Mouse (Mus musculus) C2C12 (cell line): ENCODE measurements around the gene Gosr1. TPM values are rescaled to one million over a fixed set of nuclear protein-coding genes. Genes with fewer than 3 reads are reported as not detected.

ENCODE experiments used
- H3K27me3 ChIP-seq: one replicate; pipeline ENCODE4 v1.6.1; 2011; ENCODE audit not compliant: control insufficient read depth, insufficient read depth, insufficient read length
- H3K36me3 ChIP-seq: one replicate; pipeline ENCODE4 v1.6.1; 2011; ENCODE audit not compliant: control insufficient read depth, insufficient read depth
- H3K4me3 ChIP-seq: one replicate; pipeline ENCODE4 v1.5.1; 2011; ENCODE audit warnings: mild to moderate bottlenecking, control low read depth; ENCODE audit not compliant: poor library complexity, insufficient read depth, severe bottlenecking
- H3K79me2 ChIP-seq: one replicate; pipeline ENCODE4 v1.6.1; 2011; ENCODE audit not compliant: control insufficient read depth, insufficient read depth
- H3K79me3 ChIP-seq: one replicate; pipeline ENCODE4 v1.6.1; 2011; ENCODE audit warnings: low read depth, control low read depth
- H3ac ChIP-seq: one replicate; pipeline ENCODE3; 2011; ENCODE audit warnings: low read depth; ENCODE audit not compliant: control insufficient read depth, insufficient read length
- CEBPB ChIP-seq: IDR thresholded peaks from one replicate; pipeline ENCODE4 v1.6.1; 2011; ENCODE audit warnings: low read depth, mild to moderate bottlenecking, control low read depth, moderate library complexity
- CTCF ChIP-seq: IDR thresholded peaks from one replicate; pipeline ENCODE4 v1.5.1; 2011; ENCODE audit not compliant: control insufficient read depth, insufficient read depth, insufficient read length
- FOSL1 ChIP-seq: IDR thresholded peaks from one replicate; pipeline ENCODE4 v1.8.0; 2011; ENCODE audit warnings: mild to moderate bottlenecking, low read length; ENCODE audit not compliant: poor library complexity, insufficient read depth, severe bottlenecking
- MAX ChIP-seq: IDR thresholded peaks from one replicate; pipeline ENCODE4 v1.6.1; 2011; ENCODE audit warnings: mild to moderate bottlenecking, control low read depth
- MYOD1 ChIP-seq: IDR thresholded peaks from one replicate; pipeline ENCODE4 v1.6.1; 2011; ENCODE audit warnings: low read depth; ENCODE audit not compliant: control insufficient read depth, insufficient read length
- MYOG ChIP-seq: IDR thresholded peaks from one replicate; pipeline ENCODE4 v1.6.1; 2011; ENCODE audit not compliant: control insufficient read depth, insufficient read length; ENCODE audit errors: extremely low read depth
- USF1 ChIP-seq: IDR thresholded peaks from one replicate; pipeline ENCODE4 v1.6.1; 2011; ENCODE audit warnings: low read depth, mild to moderate bottlenecking, control low read depth, moderate library complexity
- polyA plus RNA-seq: library from polyadenylated mRNA; unstranded; fragments of >200 nt; fragmentation: generic; extraction: Trizol; gene quantifications from one replicate; pipeline ENCODE4 v1.2.1, GENCODE M21; 2012; ENCODE audit warnings: missing spikeins

Gene Gosr1
- polyA plus RNA-seq, 1 experiment, result 11.9 TPM

DNA sequence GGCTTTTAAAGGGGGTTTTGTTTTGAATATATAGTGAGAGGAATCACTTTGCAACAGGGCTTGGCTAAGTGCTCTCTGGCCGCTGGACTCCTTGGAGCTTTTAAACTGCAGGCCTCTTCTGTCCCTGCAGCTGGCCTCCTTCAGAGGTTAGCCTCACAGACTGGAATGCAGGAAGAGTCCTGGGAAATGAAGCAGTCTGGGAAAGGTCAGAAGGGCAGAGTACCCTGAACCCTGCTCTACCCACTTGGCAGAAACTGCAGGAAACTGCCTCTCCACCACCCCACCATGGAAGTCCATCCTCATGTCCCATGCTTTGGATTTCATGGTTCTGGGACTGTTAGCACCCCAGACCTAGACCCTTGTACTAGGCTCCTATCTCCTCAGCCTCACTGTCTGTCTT, 54.5 kb downstream of the Gosr1 start:
- no peaks in the 10 kb centered on the region for H3K79me3 ChIP-seq
- H3ac ChIP-seq, result no peak overlapping the region
- H3K36me3 ChIP-seq, result no peaks in the 10 kb centered on the region
- peaks cover 9% of the 10 kb centered on the region for H3K27me3 ChIP-seq
- no peaks in the 10 kb centered on the region for H3K79me2 ChIP-seq
- TF ChIP-seq USF1 (no peak), MAX (no peak), FOSL1 (no peak), CTCF (no peak), MYOD1 (no peak), MYOG (no peak), CEBPB (no peak)
- no peak overlapping the region for H3K4me3 ChIP-seq

- no peak overlapping the region for H3ac ChIP-seq
- H3K79me3 ChIP-seq, result no peaks in the 10 kb centered on the region
- TF ChIP-seq FOSL1 (no peak), CTCF (no peak), MAX (no peak), MYOG (no peak), MYOD1 (no peak), CEBPB (no peak), USF1 (no peak)
- H3K36me3 ChIP-seq, result no peaks in the 10 kb centered on the region
- no peak overlapping the region for H3K4me3 ChIP-seq
- peaks cover 10% of the 10 kb centered on the region for H3K27me3 ChIP-seq
- no peaks in the 10 kb centered on the region for H3K79me2 ChIP-seq
Observed at GRCm38 (mm10) chr11:76708066-76708465, 55.3 kb downstream of the Gosr1 start.

DNA sequence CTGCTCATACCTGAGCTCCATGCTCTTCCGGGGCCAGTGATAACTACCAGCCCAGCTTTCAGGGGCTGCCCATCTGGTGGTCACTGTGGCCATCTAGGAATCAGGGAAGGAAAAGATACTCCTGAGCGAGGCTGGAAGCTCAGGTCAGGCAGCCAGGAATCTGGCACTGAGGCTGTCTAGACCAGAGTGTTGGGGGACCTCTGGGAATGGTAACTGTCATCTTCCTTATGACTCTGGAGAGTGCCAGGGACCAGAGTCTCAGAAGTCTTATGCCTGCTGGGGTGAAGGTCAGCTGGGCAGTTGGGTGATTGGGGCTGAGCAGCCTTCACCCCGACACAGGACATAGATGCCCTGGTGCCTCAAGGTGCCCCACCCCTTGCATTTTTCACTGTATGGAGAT, 55.7 kb downstream of the Gosr1 start:
- no peaks in the 10 kb centered on the region for H3K79me3 ChIP-seq
- H3K36me3 ChIP-seq, result no peaks in the 10 kb centered on the region
- H3K27me3 ChIP-seq, result peaks cover 10% of the 10 kb centered on the region
- H3ac ChIP-seq, result no peak overlapping the region
- H3K4me3 ChIP-seq, result no peak overlapping the region
- no peaks in the 10 kb centered on the region for H3K79me2 ChIP-seq
- no peak for TF ChIP-seq MAX
- TF ChIP-seq CTCF, result no peak
- no peak for TF ChIP-seq CEBPB
- no peak for TF ChIP-seq MYOG
- no peak for TF ChIP-seq USF1
- no peak for TF ChIP-seq FOSL1
- TF ChIP-seq MYOD1, result no peak

DNA sequence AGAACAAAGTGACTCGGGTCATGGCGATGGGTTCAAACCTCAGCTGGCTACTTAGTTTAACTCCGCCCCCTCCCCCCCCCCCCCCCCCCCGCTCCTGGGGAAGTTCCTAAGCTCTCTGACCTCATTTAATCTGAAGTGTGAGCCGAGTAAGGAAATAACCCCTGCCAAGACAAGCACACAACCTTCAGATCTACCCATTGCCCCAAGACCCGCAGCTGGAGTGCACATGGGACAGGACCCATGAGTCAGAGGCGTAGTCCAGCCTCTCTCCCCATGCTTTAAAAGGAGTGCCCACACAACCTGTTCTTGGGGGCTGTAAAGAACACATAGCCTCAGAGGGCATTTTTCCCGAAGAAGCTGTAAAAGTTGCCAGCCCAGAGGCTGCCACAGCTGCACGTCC, 63.8 kb downstream of the Gosr1 start:
- H3K79me2 ChIP-seq, result no peaks in the 10 kb centered on the region
- H3K27me3 ChIP-seq, result peaks cover 13% of the 10 kb centered on the region
- no peaks in the 10 kb centered on the region for H3K79me3 ChIP-seq
- H3K4me3 ChIP-seq, result no peak overlapping the region
- no peaks in the 10 kb centered on the region for H3K36me3 ChIP-seq
- TF ChIP-seq MYOD1, result no peak
- TF ChIP-seq MYOG, result no peak
- no peak for TF ChIP-seq CTCF
- no peak for TF ChIP-seq FOSL1
- no peak for TF ChIP-seq MAX
- TF ChIP-seq USF1, result no peak
- TF ChIP-seq CEBPB, result no peak
- H3ac ChIP-seq, result no peak overlapping the region

- Histone ChIP-seq H3K36me3 (no peaks in the 10 kb centered on the region), H3K4me3 (no peak overlapping the region), H3ac (no peak overlapping the region), H3K79me3 (no peaks in the 10 kb centered on the region), H3K79me2 (no peaks in the 10 kb centered on the region), H3K27me3 (peaks cover 4% of the 10 kb centered on the region)
- peak; percentile 68 for TF ChIP-seq USF1
- TF ChIP-seq FOSL1, result no peak
Observed at GRCm38 (mm10) chr11:76695810-76696209, 67.6 kb downstream of the Gosr1 start.

DNA sequence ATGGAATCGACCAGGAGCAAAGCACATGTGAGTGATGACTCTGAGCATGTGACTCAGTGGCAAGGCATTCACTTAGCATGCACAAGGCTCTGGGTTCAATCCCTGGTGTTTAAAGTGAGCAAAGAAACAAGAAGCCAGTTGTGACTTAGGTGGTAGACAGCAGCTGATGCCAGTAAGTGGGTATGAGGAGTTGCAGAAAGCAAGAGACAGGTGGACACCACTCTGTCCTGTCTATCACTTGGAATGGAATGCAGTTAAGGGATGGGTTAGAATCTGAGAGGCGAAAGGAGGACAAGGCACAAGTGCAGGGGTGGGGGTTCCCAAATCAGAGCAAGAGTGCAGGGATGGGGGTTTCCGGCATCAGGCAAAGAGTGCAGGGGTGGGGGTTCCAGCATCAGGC, 71.3 kb downstream of the Gosr1 start:
- Histone ChIP-seq H3K79me3 (no peaks in the 10 kb centered on the region), H3K27me3 (no peaks in the 10 kb centered on the region), H3K4me3 (no peak overlapping the region), H3K79me2 (no peaks in the 10 kb centered on the region), H3ac (no peak overlapping the region), H3K36me3 (no peaks in the 10 kb centered on the region)
- no peak for TF ChIP-seq FOSL1
- peak; percentile 66 for TF ChIP-seq MYOD1
- no peak for TF ChIP-seq USF1
- TF ChIP-seq MAX, result no peak
- no peak for TF ChIP-seq CEBPB
- no peak for TF ChIP-seq CTCF
- TF ChIP-seq MYOG, result no peak
